Mouse (Mus musculus): ENCODE data around the gene Psap.

DNA sequence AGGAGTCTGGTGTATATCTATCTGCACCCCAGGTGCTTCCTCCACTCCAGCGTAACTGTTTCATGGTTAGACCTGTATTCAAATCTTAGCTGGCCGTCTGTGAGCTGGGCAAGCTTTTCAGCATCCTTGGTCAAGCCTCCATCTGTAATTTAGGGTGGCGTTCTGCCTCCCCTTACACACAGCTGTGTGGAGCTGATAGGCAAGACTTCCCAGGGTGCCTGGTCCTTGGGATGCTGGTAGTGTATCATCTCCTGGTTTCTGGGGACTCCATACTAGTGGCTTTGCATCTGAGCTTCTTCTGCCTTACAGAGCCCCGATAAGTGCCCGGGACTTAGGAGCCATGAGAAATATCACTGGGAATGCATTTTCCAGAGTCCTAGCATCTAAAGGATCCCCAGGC is 72.2 kb downstream of the Psap start:
- TF ChIP-seq CTCF (IDR thresholded peaks at IDR 0.05; ENCODE audit: low read depth): no peak
- peak; percentile 60 for TF ChIP-seq EP300 (IDR thresholded peaks at IDR 0.05; ENCODE audit: low read depth)

Measured in liver, embryonic 14.5 days (tissue).